Mouse (Mus musculus): ENCODE measurements around the gene Slc19a3. TPM values are rescaled to one million over a fixed set of nuclear protein-coding genes. Genes with fewer than 3 reads are reported as not detected.
A peak's percentile ranks its signal among the peaks of the same experiment; 100 is the strongest.

Slc19a3 gene
- total and polyA plus RNA-seq, 2 experiments from 2014 or later: 0.71 to 0.83 TPM

- no peak overlapping the region for H3K9ac ChIP-seq (replicated peaks; ENCODE audit: low read length, poor library complexity, severe bottlenecking)
- no peak for DNase-seq (ENCODE audit: low spot score)
- H3K4me2 ChIP-seq (ENCODE audit: low read depth, low read length, poor library complexity, severe bottlenecking): no peak overlapping the region
- no peaks in the 10 kb centered on the region for H3K27me3 ChIP-seq (ENCODE audit: insufficient read depth, low read length)
- no peaks in the 10 kb centered on the region for H3K9me3 ChIP-seq (ENCODE audit: low read length)
- no peak overlapping the region for H3K4me3 ChIP-seq (ENCODE audit: low read depth, low read length)
- H3K4me1 ChIP-seq (ENCODE audit: insufficient read depth, low read length): no peaks in the 10 kb centered on the region
- H3K27ac ChIP-seq (ENCODE audit: low read depth, low read length): no peak overlapping the region
- TF ChIP-seq CTCF (IDR thresholded peaks at IDR 0.05): no peak
- no peak for ATAC-seq (ENCODE audit: low FRiP score)
- no peaks in the 10 kb centered on the region for H3K36me3 ChIP-seq (ENCODE audit: insufficient read depth, low read length)
Observed at GRCm38 (mm10) chr1:82977840-82978239, 60.4 kb downstream of the Slc19a3 start.

GRCm38 (mm10) chr1:82975750-82976149 is 62.5 kb downstream of the Slc19a3 start:
- no peak for TF ChIP-seq CTCF (IDR thresholded peaks at IDR 0.05)
- Histone ChIP-seq H3K4me2 (ENCODE audit: low read depth, low read length, poor library complexity, severe bottlenecking) (no peak overlapping the region), H3K27me3 (ENCODE audit: insufficient read depth, low read length) (no peaks in the 10 kb centered on the region), H3K4me1 (ENCODE audit: insufficient read depth, low read length) (no peaks in the 10 kb centered on the region), H3K4me3 (ENCODE audit: low read depth, low read length) (no peak overlapping the region), H3K27ac (ENCODE audit: low read depth, low read length) (no peak overlapping the region), H3K9ac (replicated peaks; ENCODE audit: low read length, poor library complexity, severe bottlenecking) (no peak overlapping the region), H3K9me3 (ENCODE audit: low read length) (no peaks in the 10 kb centered on the region), H3K36me3 (ENCODE audit: insufficient read depth, low read length) (no peaks in the 10 kb centered on the region)
- DNase-seq (ENCODE audit: low spot score) (no peak), ATAC-seq (ENCODE audit: low FRiP score) (no peak)
- WGBS: 84% methylated on average over 5 of the region's 5 CpGs

DNA sequence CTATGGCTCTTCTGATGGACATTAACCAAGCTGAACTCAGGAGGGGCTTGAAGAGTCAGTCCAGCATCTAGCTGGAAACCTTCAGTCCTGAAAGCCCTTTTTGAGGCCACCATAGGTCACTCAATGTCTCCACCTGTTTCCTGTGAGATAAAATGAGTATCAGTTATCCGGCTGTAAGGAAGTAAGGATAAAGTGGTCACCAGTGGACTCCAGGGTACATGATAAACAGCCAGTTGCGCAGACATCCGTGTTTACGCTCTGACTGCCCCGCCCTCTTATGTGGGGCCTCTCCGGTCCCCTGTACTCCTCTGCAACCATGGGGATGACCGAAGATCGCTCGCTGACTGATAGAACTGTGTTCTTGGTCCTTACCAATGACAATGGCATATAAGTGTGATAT is 63.9 kb downstream of the Slc19a3 start:
- no peaks in the 10 kb centered on the region for H3K27me3 ChIP-seq (ENCODE audit: insufficient read depth, low read length)
- TF ChIP-seq CTCF (IDR thresholded peaks at IDR 0.05): no peak
- ATAC-seq (ENCODE audit: low FRiP score) (no peak), DNase-seq (ENCODE audit: low spot score) (no peak)
- no peaks in the 10 kb centered on the region for H3K36me3 ChIP-seq (ENCODE audit: insufficient read depth, low read length)
- H3K4me2 ChIP-seq (ENCODE audit: low read depth, low read length, poor library complexity, severe bottlenecking): no peak overlapping the region
- H3K4me3 ChIP-seq (ENCODE audit: low read depth, low read length): no peak overlapping the region
- H3K9ac ChIP-seq (replicated peaks; ENCODE audit: low read length, poor library complexity, severe bottlenecking): no peak overlapping the region
- H3K4me1 ChIP-seq (ENCODE audit: insufficient read depth, low read length): no peaks in the 10 kb centered on the region
- no peaks in the 10 kb centered on the region for H3K9me3 ChIP-seq (ENCODE audit: low read length)
- WGBS: 90% methylated on average over 9 of the region's 9 CpGs
- H3K27ac ChIP-seq (ENCODE audit: low read depth, low read length): no peak overlapping the region

DNA sequence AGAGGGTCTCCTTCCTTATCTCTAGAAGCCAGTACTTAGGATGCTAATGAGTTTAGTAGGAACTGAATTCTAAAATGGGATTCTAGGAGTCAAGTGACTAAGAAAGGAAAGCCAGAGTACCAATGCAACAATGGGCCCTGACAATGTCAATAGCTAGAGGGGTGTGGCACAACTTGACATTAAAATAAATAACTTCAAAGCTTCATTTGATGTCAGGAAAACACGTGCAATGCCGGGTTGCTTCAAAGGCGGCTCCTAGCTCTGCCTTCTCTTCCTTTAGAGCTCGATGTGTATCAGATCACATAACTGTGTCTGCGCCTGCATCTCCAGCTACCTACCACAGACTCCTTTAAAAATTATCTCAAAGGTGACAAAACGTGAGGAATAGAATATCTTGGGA is 64.3 kb downstream of the Slc19a3 start:
- Histone ChIP-seq H3K9me3 (ENCODE audit: low read length) (no peaks in the 10 kb centered on the region), H3K9ac (replicated peaks; ENCODE audit: low read length, poor library complexity, severe bottlenecking) (no peak overlapping the region), H3K4me3 (ENCODE audit: low read depth, low read length) (no peak overlapping the region), H3K4me1 (ENCODE audit: insufficient read depth, low read length) (no peaks in the 10 kb centered on the region), H3K36me3 (ENCODE audit: insufficient read depth, low read length) (no peaks in the 10 kb centered on the region), H3K4me2 (ENCODE audit: low read depth, low read length, poor library complexity, severe bottlenecking) (no peak overlapping the region), H3K27me3 (ENCODE audit: insufficient read depth, low read length) (no peaks in the 10 kb centered on the region), H3K27ac (ENCODE audit: low read depth, low read length) (no peak overlapping the region)
- DNase-seq (ENCODE audit: low spot score): no peak
- ATAC-seq (ENCODE audit: low FRiP score): no peak
- 62% methylated on average over 6 of the region's 6 CpGs for WGBS
- no peak for TF ChIP-seq CTCF (IDR thresholded peaks at IDR 0.05)

GRCm38 (mm10) chr1:82973244-82973643 is 65.0 kb downstream of the Slc19a3 start:
- H3K4me3 ChIP-seq (ENCODE audit: low read depth, low read length): no peak overlapping the region
- H3K4me1 ChIP-seq (ENCODE audit: insufficient read depth, low read length): no peaks in the 10 kb centered on the region
- DNase-seq (ENCODE audit: low spot score) (no peak), ATAC-seq (ENCODE audit: low FRiP score) (no peak)
- no peaks in the 10 kb centered on the region for H3K36me3 ChIP-seq (ENCODE audit: insufficient read depth, low read length)
- no peak overlapping the region for H3K27ac ChIP-seq (ENCODE audit: low read depth, low read length)
- WGBS: 81% methylated on average over 1 of the region's 1 CpGs
- peak; percentile 40 for TF ChIP-seq CTCF (IDR thresholded peaks at IDR 0.05)
- no peak overlapping the region for H3K4me2 ChIP-seq (ENCODE audit: low read depth, low read length, poor library complexity, severe bottlenecking)
- H3K27me3 ChIP-seq (ENCODE audit: insufficient read depth, low read length): no peaks in the 10 kb centered on the region
- H3K9ac ChIP-seq (replicated peaks; ENCODE audit: low read length, poor library complexity, severe bottlenecking): no peak overlapping the region
- no peaks in the 10 kb centered on the region for H3K9me3 ChIP-seq (ENCODE audit: low read length)

DNA sequence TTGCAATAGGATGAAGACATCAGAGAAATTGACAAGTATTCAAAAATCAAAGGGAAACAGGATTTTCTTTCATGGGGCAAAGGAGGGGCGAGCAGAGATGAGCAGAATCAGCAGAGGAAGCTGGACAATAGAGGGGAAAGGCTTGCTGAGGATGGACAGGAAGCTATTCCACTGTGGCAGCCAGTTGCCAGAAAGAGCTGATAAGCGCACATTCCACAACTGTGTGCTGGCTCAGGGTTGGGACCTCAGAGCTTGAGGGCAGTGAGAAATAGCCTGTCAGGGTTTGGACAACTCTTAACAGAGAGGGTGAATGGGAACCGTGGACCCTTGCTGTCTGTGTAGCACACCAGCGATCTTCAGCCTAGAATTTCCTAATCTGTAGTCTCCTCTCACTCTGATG is 66.2 kb downstream of the Slc19a3 start:
- no peak for DNase-seq (ENCODE audit: low spot score)
- ATAC-seq (ENCODE audit: low FRiP score): no peak
- no peaks in the 10 kb centered on the region for H3K36me3 ChIP-seq (ENCODE audit: insufficient read depth, low read length)
- no peaks in the 10 kb centered on the region for H3K4me1 ChIP-seq (ENCODE audit: insufficient read depth, low read length)
- 48% methylated on average over 4 of the region's 4 CpGs for WGBS
- no peak overlapping the region for H3K4me2 ChIP-seq (ENCODE audit: low read depth, low read length, poor library complexity, severe bottlenecking)
- TF ChIP-seq CTCF (IDR thresholded peaks at IDR 0.05): no peak
- H3K27me3 ChIP-seq (ENCODE audit: insufficient read depth, low read length): no peaks in the 10 kb centered on the region
- H3K27ac ChIP-seq (ENCODE audit: low read depth, low read length): no peak overlapping the region
- no peak overlapping the region for H3K9ac ChIP-seq (replicated peaks; ENCODE audit: low read length, poor library complexity, severe bottlenecking)
- no peaks in the 10 kb centered on the region for H3K9me3 ChIP-seq (ENCODE audit: low read length)
- no peak overlapping the region for H3K4me3 ChIP-seq (ENCODE audit: low read depth, low read length)
